Mouse (Mus musculus) 416B (cell line): ENCODE data around the gene Ctbp2.

Experiments
- DNase-seq: peaks from one replicate; pipeline ENCODE4 v3.0.0; 2011; ENCODE audit warnings: low read depth

The Ctbp2 gene

DNA sequence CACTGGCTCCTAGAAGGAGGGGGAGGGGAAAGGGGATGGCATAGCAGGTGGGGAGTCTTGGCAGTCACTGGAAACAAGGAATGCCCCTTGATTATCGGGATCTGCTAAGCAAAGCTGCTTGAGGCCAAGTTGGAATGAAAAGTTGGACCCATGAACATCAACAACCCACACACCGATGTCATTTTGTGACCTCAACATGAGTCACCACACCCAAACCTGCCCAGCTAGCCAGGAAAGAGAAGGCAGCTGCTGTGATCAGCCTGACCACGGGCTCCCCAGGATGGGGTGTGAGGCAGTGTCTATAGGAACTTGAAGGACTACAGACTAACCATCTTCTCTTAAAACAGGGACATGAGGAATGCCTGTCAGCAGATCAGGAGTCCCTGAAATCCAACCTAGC is 38.7 kb downstream of the Ctbp2 start:
- peak; percentile 73 for DNase-seq

DNA sequence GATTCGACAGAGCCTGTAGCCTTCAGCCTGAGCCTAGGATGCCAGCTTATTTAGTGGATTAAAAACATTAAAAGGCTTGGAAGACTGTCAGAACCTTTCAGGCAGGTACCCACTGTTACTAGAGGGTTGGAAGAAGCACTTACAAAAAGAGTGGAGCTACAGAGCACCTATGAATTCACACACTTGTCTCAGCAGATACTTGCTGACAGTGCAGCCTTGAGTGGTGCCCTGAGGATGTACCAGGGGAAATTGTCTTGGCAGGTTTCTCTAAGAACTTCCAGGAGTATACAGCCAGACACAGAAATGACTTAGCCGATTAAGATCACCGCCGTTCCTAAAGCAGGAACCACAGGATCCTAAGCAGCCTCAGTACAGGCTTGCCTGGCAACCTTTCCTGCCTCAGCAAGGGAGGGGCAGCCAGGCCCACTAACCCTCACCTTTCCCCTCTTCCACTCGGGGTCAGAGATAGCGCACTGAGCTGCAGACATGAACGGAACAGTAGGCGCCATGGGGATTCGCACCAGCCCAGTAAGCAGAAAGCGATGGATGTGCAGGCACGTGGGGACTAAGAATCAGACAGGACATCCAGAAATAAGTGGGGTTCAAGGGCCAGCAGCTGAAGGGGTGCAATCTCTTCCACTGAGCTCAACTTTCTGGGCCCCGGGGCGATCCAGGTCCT is 40.1 kb downstream of the Ctbp2 start:
- no peak for DNase-seq

GRCm38 (mm10) chr7:133078929-133079328 is 45.2 kb downstream of the Ctbp2 start:
- no peak for DNase-seq

GRCm38 (mm10) chr7:133074462-133075133 is 49.6 kb downstream of the Ctbp2 start:
- no peak for DNase-seq

- DNase-seq = no peak
Observed at GRCm38 (mm10) chr7:133073147-133073651, 51.0 kb downstream of the Ctbp2 start.

- no peak for DNase-seq
Observed at GRCm38 (mm10) chr7:133072535-133072934, 51.6 kb downstream of the Ctbp2 start.

GRCm38 (mm10) chr7:133067321-133067841 is 56.8 kb downstream of the Ctbp2 start:
- DNase-seq = no peak

- DNase-seq = no peak
Observed at GRCm38 (mm10) chr7:133066776-133067175, 57.4 kb downstream of the Ctbp2 start.

GRCm38 (mm10) chr7:133062055-133062454 is 62.1 kb downstream of the Ctbp2 start:
- no peak for DNase-seq

DNA sequence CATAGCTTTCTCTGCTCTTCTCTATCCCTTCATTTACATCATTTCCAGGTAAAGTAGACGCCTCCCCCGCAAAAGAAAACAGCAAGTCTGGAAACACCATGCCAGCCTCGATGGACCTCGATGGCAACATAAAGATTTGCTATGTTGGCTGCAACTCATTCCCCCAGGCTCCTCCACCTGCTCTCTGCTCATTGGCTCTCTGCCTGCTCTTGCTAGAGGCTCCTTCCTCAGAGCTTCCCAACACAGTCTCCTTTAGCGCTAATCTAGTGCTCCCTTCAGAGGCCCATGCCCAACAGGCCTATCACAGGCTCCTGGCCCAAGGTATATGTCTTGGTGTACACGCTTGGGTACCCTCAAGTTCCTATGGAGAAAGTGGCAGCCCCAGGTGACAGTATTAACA is 64.0 kb downstream of the Ctbp2 start:
- no peak for DNase-seq

- no peak for DNase-seq
Observed at GRCm38 (mm10) chr7:133059517-133060104, 64.5 kb downstream of the Ctbp2 start.

DNA sequence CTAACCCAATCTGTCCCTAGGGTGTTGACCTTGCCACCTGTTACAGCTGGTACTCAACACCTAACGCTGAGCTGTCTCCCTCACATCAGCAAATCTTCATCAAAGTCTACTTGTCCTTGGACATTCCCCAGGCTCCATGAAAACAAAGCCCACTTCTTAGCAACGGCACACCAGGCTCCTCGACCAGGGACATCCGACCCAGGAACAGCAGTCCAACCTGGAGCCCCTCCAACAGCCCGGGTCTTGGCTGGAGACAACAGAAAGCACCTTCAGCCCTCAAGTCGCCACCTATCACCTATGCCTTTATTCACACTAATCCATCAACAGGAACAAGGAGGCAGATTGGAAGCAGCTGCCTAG is 65.0 kb downstream of the Ctbp2 start:
- DNase-seq = no peak

- no peak for DNase-seq
Observed at GRCm38 (mm10) chr7:133058496-133059149, 65.5 kb downstream of the Ctbp2 start.

GRCm38 (mm10) chr7:133056924-133057323 is 67.2 kb downstream of the Ctbp2 start:
- no peak for DNase-seq

GRCm38 (mm10) chr7:133054486-133054885 is 69.7 kb downstream of the Ctbp2 start:
- no peak for DNase-seq

- DNase-seq = no peak
Observed at GRCm38 (mm10) chr7:133053757-133054156, 70.4 kb downstream of the Ctbp2 start.

DNA sequence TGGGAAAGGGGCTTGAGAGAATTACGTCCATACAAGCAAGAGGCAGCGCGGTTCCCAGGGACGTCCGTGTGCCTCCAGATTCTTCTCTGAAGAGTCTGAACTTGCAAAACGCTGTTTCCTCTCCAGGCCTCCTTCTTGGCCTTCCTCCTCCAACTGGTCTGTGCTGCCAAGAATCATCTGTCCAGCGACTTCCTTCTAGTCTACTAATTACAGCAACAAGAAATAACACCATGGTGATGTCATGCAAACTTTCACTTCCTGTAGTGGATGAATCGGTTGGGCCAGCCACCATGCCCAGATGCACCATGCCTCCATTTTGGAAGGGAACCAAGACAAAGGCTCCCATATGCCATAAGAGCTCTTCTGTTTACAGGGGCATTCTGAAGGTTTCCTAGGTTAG is 71.3 kb downstream of the Ctbp2 start:
- peak; percentile 85 for DNase-seq

GRCm38 (mm10) chr7:133050681-133051080 is 73.5 kb downstream of the Ctbp2 start:
- peak; percentile 25 for DNase-seq

DNA sequence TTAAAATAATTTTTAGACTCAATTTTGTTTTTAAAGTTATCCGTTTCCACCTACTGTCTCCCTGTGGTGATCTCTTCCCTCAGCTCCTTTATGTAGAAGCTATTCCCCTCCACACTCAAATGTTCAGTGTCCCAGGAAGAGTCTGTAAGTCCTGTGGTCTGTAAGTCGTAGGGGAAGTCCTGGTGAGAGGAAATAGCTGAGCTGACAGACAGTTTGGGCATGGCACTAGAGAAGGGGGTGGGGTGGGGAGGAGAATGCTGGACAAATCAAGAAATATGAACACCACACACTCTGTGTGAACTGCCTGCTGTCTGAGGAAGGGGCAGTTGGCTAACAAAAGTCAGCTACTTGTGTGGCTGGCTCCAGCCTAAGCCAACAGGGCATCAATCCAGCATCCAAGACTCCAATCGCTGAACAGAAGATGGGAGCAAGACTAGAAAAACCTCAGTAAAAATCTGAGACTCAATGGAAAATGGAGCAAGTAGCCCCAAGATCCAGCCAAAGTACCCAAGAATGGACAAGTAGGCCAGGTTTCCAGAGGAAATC is 76.0 kb downstream of the Ctbp2 start:
- peak; percentile 73 for DNase-seq

- DNase-seq = no peak
Observed at GRCm38 (mm10) chr7:133047287-133047686, 76.9 kb downstream of the Ctbp2 start.

GRCm38 (mm10) chr7:133044721-133045120 is 79.4 kb downstream of the Ctbp2 start:
- DNase-seq = no peak

DNA sequence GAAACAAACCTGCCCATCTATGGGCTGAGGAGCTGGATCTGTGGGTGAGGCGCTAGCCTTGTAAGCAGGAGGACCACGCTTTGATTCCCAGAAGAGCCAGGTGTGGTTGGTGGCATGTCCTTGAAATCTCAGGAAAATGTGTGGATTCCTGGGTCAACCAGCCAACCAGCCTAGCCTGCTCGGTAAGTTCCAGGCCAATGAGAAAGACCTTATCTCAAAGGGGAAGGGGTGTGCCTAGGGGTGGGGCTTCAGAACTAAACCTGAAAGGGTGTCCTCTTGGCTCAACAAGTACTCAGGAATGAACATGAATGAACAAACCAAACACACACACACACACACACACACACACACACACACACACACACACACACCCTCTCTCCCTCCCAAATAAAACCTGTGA is 82.4 kb downstream of the Ctbp2 start:
- DNase-seq = no peak
